Mouse (Mus musculus) activated CD4-positive, CD25-positive, alpha-beta regulatory T cell, adult 4 months (primary cell): Measurements from ENCODE around the gene Nvl. TPM values are rescaled to one million over a fixed set of nuclear protein-coding genes. Genes with fewer than 3 reads are reported as not detected.

Source experiments
- ATAC-seq: one replicate; pipeline ENCODE4 v1.8.0; 2017
- polyA plus RNA-seq, 2 experiments: library from polyadenylated mRNA; unstranded; fragments of 100-300 nt; shearing (Covaris generic); gene quantifications; one replicate each; pipeline ENCODE4 v1.2.1; 2017

Gene Nvl
- polyA plus RNA-seq, 2 experiments from 2014 or later = 27.8 to 37.9 TPM

- no peak for ATAC-seq
Measured at GRCm38 (mm10) chr1:181064648-181065047, 79.4 kb downstream of the Nvl start.

GRCm38 (mm10) chr1:181063991-181064390, 80.0 kb downstream of the Nvl start:
- ATAC-seq = no peak

GRCm38 (mm10) chr1:181061784-181062485, 82.1 kb downstream of the Nvl start:
- no peak for ATAC-seq

- no peak for ATAC-seq
Measured at GRCm38 (mm10) chr1:181052898-181053297, 91.1 kb downstream of the Nvl start.

GRCm38 (mm10) chr1:181050937-181051336, 93.1 kb downstream of the Nvl start, which contains the start of gene 9130409I23Rik:
Gene 9130409I23Rik, plus strand, starts transcription at chr1:181051237.
- ATAC-seq = no peak

- no peak for ATAC-seq
Measured at GRCm38 (mm10) chr1:181049328-181049842, 94.6 kb downstream of the Nvl start.

- no peak for ATAC-seq
Measured at GRCm38 (mm10) chr1:181047520-181047919, 96.5 kb downstream of the Nvl start.

- ATAC-seq = peak; percentile 43
Measured at GRCm38 (mm10) chr1:181039652-181040051, 104.4 kb downstream of the Nvl start.

- no peak for ATAC-seq
Measured at GRCm38 (mm10) chr1:181037623-181038022, 106.4 kb downstream of the Nvl start.

Other genes starting within 250 kb of the Nvl start
- gene Pycr2, start 239.9 kb downstream of the Nvl start, polyA plus RNA-seq = 10 to 100 TPM; 44.3 to 45.6 TPM
- gene Lefty1, start 209.2 kb downstream of the Nvl start, polyA plus RNA-seq = not detected
- 10 to 100 TPM; 13.5 to 13.7 TPM for gene Tmem63a, start 201.9 kb downstream of the Nvl start, polyA plus RNA-seq
- 100 to 1,000 TPM; 125 to 176 TPM for gene Ephx1, start 123.3 kb downstream of the Nvl start, polyA plus RNA-seq
- under 1 TPM in 1 of 2 experiments, not detected in 1; 0.29 TPM for gene 9130409I23Rik, start 93.0 kb downstream of the Nvl start, polyA plus RNA-seq
- 10 to 100 TPM; 71.6 to 91.0 TPM for gene Cnih4, start 489 bp upstream of the Nvl start, polyA plus RNA-seq
- gene Wdr26, start 67.8 kb upstream of the Nvl start, polyA plus RNA-seq = 10 to 100 TPM; 34.8 to 59.7 TPM
- not detected for gene Cnih3, start 208.4 kb upstream of the Nvl start, polyA plus RNA-seq